In genomic region chr4:94523321-94523720, GRCm38 (mm10) we compare ENCODE assay signal across 14 mouse cellular contexts. TPM values are rescaled to one million over a fixed set of nuclear protein-coding genes. Genes with fewer than 3 reads are reported as not detected.
A peak's percentile ranks its signal among the peaks of the same experiment; 100 is the strongest.
DNase-seq lines count a peak whose midpoint lies in the region; ATAC-seq and TF ChIP-seq lines count a peak whose summit lies in the region.
"Had no signal": no experiment of that assay in that cellular context is flagged by ENCODE, and none has a peak within 500 bp of the region (broad histone marks: within the 10 kb centered on the region; RNA-seq: fewer than 3 reads in every experiment).

No protein-coding gene starts in this region.

- no peak overlapping the region for H3K4me3 ChIP-seq in embryonic facial prominence, embryonic 11.5 days (ENCODE audit: low read depth, low read length)
- H3K4me3 ChIP-seq in embryonic facial prominence, embryonic 10.5 days: no peak overlapping the region
- H3K4me3 ChIP-seq in layer of hippocampus, adult 2 months: no peak overlapping the region
- no peak overlapping the region for H3K4me3 ChIP-seq in G1E (ENCODE audit: low read depth, low read length)
- H3K4me3 ChIP-seq: embryonic facial prominence, embryonic 15.5 days had no signal

- ATAC-seq in embryonic facial prominence, embryonic 11.5 days (replicated peaks; ENCODE audit: insufficient number of reproducible peaks, low FRiP score, low TSS enrichment, low read depth): no peak
- ATAC-seq in G1E (ENCODE audit: extremely low read depth, insufficient number of reproducible peaks, low FRiP score, poor library complexity, severe bottlenecking): peak; percentile 22; the same call in 1 of the 2 replicates
- peak; percentile 70 for ATAC-seq in megakaryocyte progenitor cell, adult 5-6 weeks (replicated peaks; ENCODE audit: poor library complexity)
- ATAC-seq in erythroblast, adult 5-6 weeks (replicated peaks; ENCODE audit: low FRiP score, poor library complexity, severe bottlenecking): no peak

- no peak overlapping the region for H3K4me2 ChIP-seq in embryonic facial prominence, embryonic 11.5 days (ENCODE audit: low read depth, low read length)
- H3K4me2 ChIP-seq: embryonic facial prominence, embryonic 15.5 days had no signal

- no peaks in the 10 kb centered on the region for H3K4me1 ChIP-seq in embryonic facial prominence, embryonic 11.5 days (ENCODE audit: control insufficient read depth, insufficient read depth, low read length)
- no peaks in the 10 kb centered on the region for H3K4me1 ChIP-seq in embryonic facial prominence, embryonic 10.5 days
- H3K4me1 ChIP-seq in G1E (ENCODE audit: insufficient read depth, low read depth, low read length): no peaks in the 10 kb centered on the region; the same call in 1 of the 2 replicates
- H3K4me1 ChIP-seq: embryonic facial prominence, embryonic 15.5 days had no signal

- H3K27me3 ChIP-seq in embryonic facial prominence, embryonic 11.5 days (ENCODE audit: control insufficient read depth, insufficient read depth, low read length): no peaks in the 10 kb centered on the region
- no peaks in the 10 kb centered on the region for H3K27me3 ChIP-seq in embryonic facial prominence, embryonic 10.5 days (replicated peaks; ENCODE audit: low read depth, poor library complexity, severe bottlenecking)
- no peaks in the 10 kb centered on the region for H3K27me3 ChIP-seq in G1E (ENCODE audit: insufficient read depth, low read length)
- H3K27me3 ChIP-seq: embryonic facial prominence, embryonic 15.5 days had no signal

- no peak overlapping the region for H3K27ac ChIP-seq in embryonic facial prominence, embryonic 11.5 days (replicated peaks; ENCODE audit: low read depth, low read length)
- H3K27ac ChIP-seq in embryonic facial prominence, embryonic 10.5 days (replicated peaks): no peak overlapping the region
- H3K27ac ChIP-seq in layer of hippocampus, adult 2 months: no peak overlapping the region
- H3K27ac ChIP-seq: embryonic facial prominence, embryonic 15.5 days; liver, embryonic 14.5 days had no signal

- peak; percentile 81 for TF ChIP-seq CTCF in layer of hippocampus, adult 2 months (conservative IDR thresholded peaks at IDR 0.05)
- TF ChIP-seq CTCF in G1E (IDR thresholded peaks at IDR 0.05; ENCODE audit: low read depth, low read length): no peak

- H3K36me3 ChIP-seq in embryonic facial prominence, embryonic 11.5 days (replicated peaks; ENCODE audit: control insufficient read depth, insufficient read depth, low read depth, low read length): no peaks in the 10 kb centered on the region
- H3K36me3 ChIP-seq in embryonic facial prominence, embryonic 10.5 days (replicated peaks): no peaks in the 10 kb centered on the region; the same call in none of the 2 replicates
- peaks cover 27% of the 10 kb centered on the region for H3K36me3 ChIP-seq in G1E (replicated peaks)
- H3K36me3 ChIP-seq: embryonic facial prominence, embryonic 15.5 days had no signal

- no peaks in the 10 kb centered on the region for H3K9me3 ChIP-seq in embryonic facial prominence, embryonic 11.5 days (replicated peaks; ENCODE audit: control insufficient read depth, low read length)
- H3K9me3 ChIP-seq in embryonic facial prominence, embryonic 10.5 days: no peaks in the 10 kb centered on the region
- no peaks in the 10 kb centered on the region for H3K9me3 ChIP-seq in G1E (replicated peaks)
- H3K9me3 ChIP-seq: embryonic facial prominence, embryonic 15.5 days had no signal

- DNase-seq in embryonic facial prominence, embryonic 11.5 days (ENCODE audit: low spot score): peak; percentile 13
- DNase-seq in embryonic facial prominence, embryonic 10.5 days (ENCODE audit: low spot score): no peak
- DNase-seq in layer of hippocampus, adult 2 months (ENCODE audit: low spot score in 2 of 2): peak in 1 of 2 experiments; percentile 20
- DNase-seq in layer of hippocampus, adult 9-11 months: no peak
- DNase-seq in G1E (ENCODE audit: low spot score): no peak
- DNase-seq in ovary, postnatal 14 days (ENCODE audit: low spot score): no peak
- DNase-seq: adrenal gland, postnatal 25 days; gastrocnemius, postnatal 36 days had no signal

- H3K9ac ChIP-seq in embryonic facial prominence, embryonic 11.5 days (replicated peaks; ENCODE audit: low read length): no peak overlapping the region
- H3K9ac ChIP-seq: embryonic facial prominence, embryonic 15.5 days; liver, embryonic 14.5 days had no signal

RNA-seq across cellular contexts. Expression of gene Gm10306, which starts 33.0 kb away (rescaled TPM):
- polyA plus RNA-seq in embryonic facial prominence, embryonic 11.5 days (2014; fragmentation: Nextera tagmentation; extraction: Ambion mirVana): not detected in 2 replicates
- 0.43 TPM in 1 of 2 replicates, not detected in the other for polyA plus RNA-seq in embryonic facial prominence, embryonic 10.5 days (2016; fragmentation: Nextera tagmentation; extraction: Ambion mirVana)
- total RNA-seq in layer of hippocampus, adult 2 months (2021): not detected
- total RNA-seq in G1E (2014; fragmentation: Nextera tagmentation) (not detected in 2 replicates), G1E (2017) (0.81 TPM in 1 of 2 replicates, not detected in the other)
- polyA plus RNA-seq in G1E (2012): not detected in 2 replicates
- 0.42 TPM in 1 of 2 replicates, not detected in the other for total RNA-seq in megakaryocyte progenitor cell, adult 5-6 weeks (2015)
- not detected in 2 replicates for total RNA-seq in megakaryocyte progenitor cell, adult 5-6 weeks (2017)
- not detected in 2 replicates for total RNA-seq in erythroblast, adult 5-6 weeks (2015; ENCODE audit: low replicate concordance)
- not detected in 2 replicates for total RNA-seq in erythroblast, adult 5-6 weeks (2017; ENCODE audit: low replicate concordance)
- total RNA-seq: adrenal gland, postnatal 25 days; gastrocnemius, postnatal 36 days; layer of hippocampus, postnatal 25 days; monocyte, adult 5-6 weeks had no signal
- polyA plus RNA-seq: embryonic facial prominence, embryonic 15.5 days had no signal

RNA-seq across cellular contexts. Expression of gene Caap1, which starts 33.3 kb away (rescaled TPM):
- polyA plus RNA-seq in embryonic facial prominence, embryonic 11.5 days (2014; fragmentation: Nextera tagmentation; extraction: Ambion mirVana): 31.0 and 35.2 TPM in 2 replicates
- polyA plus RNA-seq in embryonic facial prominence, embryonic 10.5 days (2016; fragmentation: Nextera tagmentation; extraction: Ambion mirVana): 23.6 and 24.6 TPM in 2 replicates
- total RNA-seq in layer of hippocampus, adult 2 months (2021): 10 to 100 TPM; 11.1 to 11.9 TPM
- total RNA-seq in G1E (2014; fragmentation: Nextera tagmentation) (44.6 and 47.1 TPM in 2 replicates), G1E (2017) (43.6 and 44.4 TPM in 2 replicates)
- 4.7 and 5.2 TPM in 2 replicates for polyA plus RNA-seq in G1E (2012)
- 26.4 and 27.1 TPM in 2 replicates for total RNA-seq in megakaryocyte progenitor cell, adult 5-6 weeks (2015)
- 16.6 and 23.1 TPM in 2 replicates for total RNA-seq in megakaryocyte progenitor cell, adult 5-6 weeks (2017)
- 5.8 and 6.3 TPM in 2 replicates for total RNA-seq in erythroblast, adult 5-6 weeks (2015; ENCODE audit: low replicate concordance)
- total RNA-seq in erythroblast, adult 5-6 weeks (2017; ENCODE audit: low replicate concordance): 6.4 and 8.9 TPM in 2 replicates

Comparison
In these comparisons a context has a peak if more than half of its experiments do, and no peak if none do; other contexts are left out.
1. ATAC-seq: peak in G1E (single experiment) and megakaryocyte progenitor cell, adult 5-6 weeks (single experiment); none in embryonic facial prominence, embryonic 11.5 days (single experiment) and erythroblast, adult 5-6 weeks (single experiment).